Mouse (Mus musculus) embryonic fibroblast, embryonic 13.5 days (primary cell): ENCODE measurements around the gene Aym1. TPM values are rescaled to one million over a fixed set of nuclear protein-coding genes. Genes with fewer than 3 reads are reported as not detected.

Source experiments
- H3K27ac ChIP-seq: 2 replicates; pipeline ENCODE4 v1.5.1; 2012; ENCODE audit warnings: low read length, control low read depth, inconsistent platforms; ENCODE audit not compliant: insufficient read depth
- H3K4me1 ChIP-seq: 2 replicates; pipeline ENCODE4 v1.6.1; 2011; ENCODE audit warnings: low read length; ENCODE audit not compliant: control insufficient read depth, insufficient read depth
- H3K4me3 ChIP-seq: 2 replicates; pipeline ENCODE4 v1.5.1; 2011; ENCODE audit warnings: mild to moderate bottlenecking, control low read depth, low read length; ENCODE audit not compliant: insufficient read depth
- CTCF ChIP-seq: IDR thresholded peaks from 2 replicates; pipeline ENCODE4 v1.5.1; 2011; ENCODE audit warnings: mild to moderate bottlenecking, control low read depth, low read length, moderate library complexity, borderline replicate concordance; ENCODE audit not compliant: insufficient read depth
- POLR2A ChIP-seq: IDR thresholded peaks from 2 replicates; pipeline ENCODE4 v1.6.1; 2011; ENCODE audit warnings: low read depth, mild to moderate bottlenecking, control low read depth, low read length, moderate library complexity
- polyA plus RNA-seq: library from polyadenylated mRNA; stranded (reverse); fragments of >200 nt; gene quantifications from 2 replicates; pipeline ENCODE4 v1.2.4, GENCODE M21; 2011; ENCODE audit warnings: low read depth; ENCODE audit not compliant: missing spikeins, insufficient read length

The Aym1 gene
- polyA plus RNA-seq, 1 experiment: not detected

DNA sequence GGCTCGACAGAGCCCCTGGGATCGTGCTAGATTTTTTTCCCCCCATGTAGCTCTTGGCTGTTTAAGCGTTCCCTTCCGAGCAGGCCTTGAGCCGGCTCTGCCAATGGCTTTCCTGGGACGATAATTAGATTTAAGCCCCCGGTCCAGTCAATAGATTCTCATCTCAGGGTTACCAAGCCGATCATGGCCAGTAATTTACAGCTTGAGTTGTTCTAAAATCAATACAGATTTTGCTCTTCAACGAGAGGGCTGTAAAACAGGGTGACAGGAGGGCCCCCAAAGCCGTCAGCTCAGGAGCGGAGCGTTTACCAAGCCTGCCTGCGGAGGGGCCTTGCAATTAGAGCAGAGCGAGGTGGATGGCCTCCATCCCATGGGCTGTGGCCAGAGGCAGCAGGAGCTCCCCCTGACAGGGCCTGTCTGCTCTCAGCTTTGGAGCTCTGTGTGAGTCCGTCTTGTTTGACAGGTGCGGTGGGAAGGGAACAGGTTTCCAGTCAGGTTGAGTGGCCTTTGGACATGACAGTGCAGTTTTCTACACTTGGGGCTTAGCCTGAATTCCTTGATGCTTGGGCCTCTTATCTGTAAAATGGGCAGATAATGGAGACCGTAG lies 12.3 kb downstream of the Aym1 start:
- Histone ChIP-seq H3K4me1 (no peaks in the 10 kb centered on the region), H3K4me3 (no peak overlapping the region), H3K27ac (no peak overlapping the region)
- TF ChIP-seq CTCF (no peak), POLR2A (no peak)

DNA sequence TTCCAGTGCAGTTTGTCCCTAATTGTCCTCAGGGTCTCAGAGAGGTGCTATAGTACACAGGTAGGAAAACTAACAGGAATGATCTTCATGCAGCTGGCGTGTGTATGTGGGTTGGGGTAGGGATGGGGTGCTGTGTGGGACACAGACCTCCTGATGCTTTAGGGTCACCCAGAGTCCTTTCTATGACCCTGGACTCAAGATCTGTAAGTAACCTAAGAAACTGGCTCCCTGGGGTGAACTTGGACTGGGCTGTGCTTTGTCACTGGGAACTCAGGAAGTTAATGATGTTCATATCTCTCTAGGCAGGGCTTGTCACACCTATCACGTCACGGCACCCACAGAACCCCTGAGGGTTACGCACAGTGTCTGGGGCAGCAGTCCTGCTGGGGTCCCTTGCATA lies 15.4 kb downstream of the Aym1 start:
- Histone ChIP-seq H3K4me1 (no peaks in the 10 kb centered on the region), H3K27ac (no peak overlapping the region), H3K4me3 (no peak overlapping the region)
- TF ChIP-seq POLR2A (no peak), CTCF (no peak)

DNA sequence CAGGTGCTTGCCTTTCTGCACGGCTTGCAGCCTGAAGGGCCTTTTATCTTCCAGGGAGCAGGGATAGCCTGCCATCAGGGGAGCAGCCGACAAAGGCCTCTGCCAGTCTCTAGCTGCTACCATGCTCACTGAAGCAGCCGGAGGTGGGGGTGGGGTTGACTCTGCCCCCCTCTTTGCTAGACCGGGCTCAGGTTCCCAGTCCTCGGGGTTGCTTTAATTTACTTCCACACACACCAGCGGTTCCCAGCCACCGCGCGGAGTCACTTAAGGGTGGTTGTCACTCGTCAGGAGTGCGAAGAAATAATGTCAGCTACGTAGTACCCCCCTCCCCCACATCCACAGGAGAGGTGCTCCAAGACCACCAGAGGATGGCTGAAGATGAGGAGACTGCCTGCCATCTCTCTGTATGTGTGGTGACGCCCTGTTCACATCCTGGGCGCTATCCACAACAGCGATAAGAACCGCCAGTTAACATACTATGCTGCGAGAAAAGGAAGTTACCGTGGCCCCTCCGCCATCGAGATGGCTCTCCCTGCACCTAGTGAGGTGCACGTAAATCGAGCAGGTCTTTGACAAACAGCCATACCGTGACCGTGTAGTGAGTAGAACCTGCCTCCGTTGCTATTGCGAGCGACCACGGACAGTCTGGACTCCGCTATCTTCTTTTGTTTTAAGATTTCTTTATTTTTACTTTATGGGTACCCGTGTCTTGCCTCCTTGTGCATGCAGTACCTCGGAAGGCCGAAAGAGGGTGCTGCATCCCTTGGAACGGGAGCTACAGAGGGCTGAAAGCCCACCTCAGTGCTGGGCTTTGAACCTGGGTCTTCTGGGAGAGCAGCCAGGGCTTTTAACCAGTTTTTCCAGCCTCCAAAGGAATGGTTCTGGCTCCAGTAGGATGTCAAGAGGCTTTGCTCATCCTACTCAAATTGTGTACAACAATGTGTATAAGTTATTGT lies 16.2 kb downstream of the Aym1 start:
- H3K4me3 ChIP-seq: peak overlapping the region; percentile 4; the same call in 1 of the 2 replicates

DNA sequence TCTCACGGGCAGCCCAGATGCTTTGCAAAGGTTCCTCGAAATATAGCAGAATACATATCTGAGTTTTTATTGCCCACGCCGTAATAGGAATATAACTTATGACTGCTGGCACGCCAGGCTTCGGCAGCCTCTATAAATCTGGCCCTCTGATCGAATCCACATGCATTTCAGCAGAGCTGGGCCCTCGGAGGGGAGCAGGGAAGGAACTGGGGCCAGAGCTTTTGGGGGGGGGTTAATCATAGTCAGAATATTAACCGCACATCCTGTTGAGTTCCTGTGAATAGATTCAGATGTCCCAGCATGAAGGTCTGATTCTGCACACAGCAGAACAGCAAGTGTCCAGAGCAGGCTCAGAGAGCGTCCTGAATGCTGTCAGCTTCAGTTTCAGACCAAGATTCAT lies 17.2 kb downstream of the Aym1 start:
- no peaks in the 10 kb centered on the region for H3K4me1 ChIP-seq
- no peak overlapping the region for H3K27ac ChIP-seq
- no peak overlapping the region for H3K4me3 ChIP-seq
- no peak for TF ChIP-seq CTCF
- no peak for TF ChIP-seq POLR2A

More for the DNA sequence above, 16.2 kb downstream of the Aym1 start:
- Histone ChIP-seq H3K27ac (no peak overlapping the region), H3K4me1 (no peaks in the 10 kb centered on the region)
- TF ChIP-seq CTCF (peak; percentile 75; the same call in 1 of the 2 replicates), POLR2A (no peak)

DNA sequence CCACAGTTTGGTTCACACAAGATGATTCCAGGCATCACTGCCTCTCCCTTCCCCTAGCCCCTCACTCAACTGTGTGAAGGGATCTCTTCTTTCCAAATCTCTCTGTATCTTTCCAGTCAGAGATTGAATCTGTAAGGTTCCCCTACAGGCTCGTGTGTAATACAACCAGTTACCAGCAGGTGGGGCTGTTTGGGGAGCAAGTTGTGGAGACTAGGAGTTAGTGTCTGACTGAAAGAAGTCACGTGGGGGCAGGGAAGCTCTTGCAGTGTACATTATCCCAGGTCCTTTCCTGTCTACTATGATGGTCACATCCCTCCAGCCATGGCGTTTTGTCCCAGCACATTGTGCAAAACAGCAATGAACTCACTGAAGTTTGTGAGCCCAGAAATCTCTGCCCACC lies 18.7 kb downstream of the Aym1 start:
- no peak overlapping the region for H3K27ac ChIP-seq
- no peak for TF ChIP-seq CTCF
- TF ChIP-seq POLR2A: no peak
- H3K4me1 ChIP-seq: no peaks in the 10 kb centered on the region
- H3K4me3 ChIP-seq: no peak overlapping the region

DNA sequence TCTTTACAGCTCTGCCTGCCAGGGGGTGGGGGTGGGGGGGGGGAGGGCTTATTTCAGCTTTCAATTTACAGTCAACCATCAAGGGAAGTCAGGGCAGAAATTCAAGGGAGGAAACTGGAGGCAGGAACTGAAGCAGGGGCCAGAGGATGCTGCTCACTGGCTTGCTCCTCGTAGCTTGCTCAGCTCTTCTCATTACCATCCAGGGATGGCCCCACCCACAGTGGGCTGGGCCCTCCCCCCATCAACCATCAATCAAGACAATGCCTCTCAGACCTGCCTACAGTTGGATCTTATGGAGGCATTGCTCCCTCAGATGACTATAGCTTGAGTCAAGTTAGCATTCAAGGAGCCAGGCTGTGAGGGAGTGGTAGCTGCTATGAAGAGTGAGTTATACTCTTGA lies 19.2 kb downstream of the Aym1 start:
- no peak overlapping the region for H3K27ac ChIP-seq
- no peak overlapping the region for H3K4me3 ChIP-seq
- TF ChIP-seq CTCF: no peak
- no peak for TF ChIP-seq POLR2A
- H3K4me1 ChIP-seq: no peaks in the 10 kb centered on the region

DNA sequence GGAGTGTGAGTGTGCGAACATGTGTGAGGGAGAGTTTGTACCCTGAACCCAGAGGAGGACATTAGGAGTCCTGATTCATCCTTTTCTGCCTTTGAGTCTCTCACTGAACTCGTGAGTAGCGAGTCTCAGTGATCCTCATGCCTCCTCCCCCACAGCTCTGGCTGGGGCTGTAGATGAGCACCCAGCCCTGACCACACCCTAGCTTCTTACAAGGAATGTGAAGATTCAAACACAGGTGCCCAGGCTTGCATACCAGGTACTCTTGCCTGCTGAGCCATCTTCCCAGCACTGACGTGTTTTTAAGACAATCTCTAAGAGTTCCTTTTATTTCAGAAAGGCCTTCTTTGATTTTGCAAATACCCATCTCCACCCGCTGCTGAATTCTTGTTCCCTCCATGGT lies 22.3 kb downstream of the Aym1 start:
- Histone ChIP-seq H3K4me3 (no peak overlapping the region), H3K27ac (no peak overlapping the region), H3K4me1 (no peaks in the 10 kb centered on the region)
- TF ChIP-seq CTCF (no peak), POLR2A (no peak)

DNA sequence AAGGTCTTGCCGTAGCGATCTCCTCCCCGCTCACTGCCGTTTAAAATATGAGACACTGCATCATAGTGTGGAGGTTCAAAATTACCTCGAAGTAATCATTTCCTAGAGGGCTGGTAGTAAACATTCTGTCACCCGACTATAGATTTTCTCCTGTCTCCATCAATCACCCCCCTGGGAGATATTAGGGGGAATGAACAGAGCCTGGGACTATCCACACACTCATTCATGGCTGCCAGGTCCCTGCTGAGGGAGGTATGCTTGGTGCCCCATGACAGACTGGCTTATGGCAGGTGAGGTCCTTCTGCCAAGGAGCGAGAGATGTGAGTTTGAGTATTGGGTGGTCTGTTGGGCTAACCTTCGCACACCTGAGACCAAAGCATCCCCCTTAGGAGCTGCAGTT lies 23.5 kb downstream of the Aym1 start:
- Histone ChIP-seq H3K4me3 (no peak overlapping the region), H3K4me1 (no peaks in the 10 kb centered on the region), H3K27ac (no peak overlapping the region)
- no peak for TF ChIP-seq POLR2A
- no peak for TF ChIP-seq CTCF

DNA sequence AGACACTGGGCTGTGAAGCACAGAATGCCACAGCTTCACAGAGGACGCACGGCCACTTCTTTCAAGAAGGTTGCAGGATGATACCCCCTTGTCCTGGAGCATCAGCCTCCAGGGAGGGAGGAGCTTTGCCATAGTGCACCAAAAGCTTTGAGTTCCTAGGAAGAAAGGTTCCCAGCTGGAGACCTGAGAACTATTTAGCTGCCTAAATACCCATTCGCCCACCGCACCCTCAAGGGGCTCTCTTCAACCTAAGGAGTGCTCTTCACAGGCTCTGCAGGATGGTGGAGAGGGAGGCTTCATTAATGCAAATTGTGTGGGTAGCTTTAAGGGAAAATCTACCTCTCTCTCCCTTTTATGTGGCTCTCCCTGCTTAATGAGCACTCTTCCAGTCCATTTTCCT lies 25.5 kb downstream of the Aym1 start:
- H3K4me1 ChIP-seq: no peaks in the 10 kb centered on the region
- no peak for TF ChIP-seq POLR2A
- TF ChIP-seq CTCF: no peak
- H3K27ac ChIP-seq: no peak overlapping the region
- H3K4me3 ChIP-seq: no peak overlapping the region

DNA sequence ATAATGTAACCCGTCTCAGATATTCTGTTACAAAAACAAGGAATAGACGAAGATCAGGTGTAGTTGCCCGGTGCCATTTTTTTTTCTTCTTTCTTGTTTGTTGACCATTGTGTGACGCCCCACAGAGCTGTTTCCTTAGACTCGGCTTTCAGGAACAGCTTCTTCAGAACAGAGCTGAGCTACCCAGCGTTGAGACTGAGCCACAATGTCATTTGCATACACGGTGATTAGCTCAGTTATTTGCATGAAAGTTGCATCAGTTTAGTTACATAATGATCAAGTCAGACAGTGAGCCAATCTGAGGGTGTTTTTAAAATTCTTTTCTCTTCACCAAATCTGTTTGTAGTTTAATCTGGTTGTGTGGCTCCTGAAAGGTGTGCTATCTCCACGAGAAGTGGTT lies 36.7 kb downstream of the Aym1 start:
- Histone ChIP-seq H3K4me1 (no peaks in the 10 kb centered on the region), H3K27ac (no peak overlapping the region), H3K4me3 (no peak overlapping the region)
- TF ChIP-seq POLR2A (no peak), CTCF (no peak)
